Mouse (Mus musculus): ENCODE measurements around the gene Dtx1.

Gene Dtx1

GRCm38 (mm10) chr5:120711827-120712226 lies at the start of gene Dtx1:
Dtx1 (minus strand) TSS chr5:120711927.
- no peak for DNase-seq

GRCm38 (mm10) chr5:120754215-120754614 lies 42.5 kb upstream of the Dtx1 start:
- no peak for DNase-seq

- no peak for DNase-seq
These were observed 41.1 kb upstream of the Dtx1 start for GRCm38 (mm10) chr5:120752786-120753185.

- DNase-seq, result no peak
These were observed 39.5 kb upstream of the Dtx1 start for GRCm38 (mm10) chr5:120751206-120751605.

DNA sequence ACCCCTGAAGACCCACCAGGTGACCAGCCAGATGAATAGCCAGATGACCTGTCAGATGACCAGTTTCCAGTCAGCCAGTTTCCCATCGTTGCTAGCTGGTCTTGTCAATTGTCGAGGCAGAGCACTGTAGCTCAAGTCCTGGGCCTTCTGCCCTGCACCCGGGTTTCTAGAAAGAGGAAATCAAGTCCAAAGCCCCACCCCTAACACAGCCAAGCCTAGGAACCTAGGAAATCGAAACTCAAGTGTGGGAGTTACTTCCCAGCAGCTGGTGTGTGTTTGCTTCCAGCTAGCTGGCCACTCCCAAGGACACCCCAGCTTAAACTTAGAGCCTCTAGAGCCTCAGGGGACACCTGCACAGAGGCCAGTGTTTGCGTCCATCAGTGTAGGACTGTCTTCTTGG lies 38.0 kb upstream of the Dtx1 start, which contains the start of gene Oas2:
Gene Oas2, minus strand, starts transcription at position 166 of the 400 bp plus-strand sequence.
- DNase-seq, result no peak

GRCm38 (mm10) chr5:120746451-120746850 lies 34.7 kb upstream of the Dtx1 start:
- DNase-seq, result peak; percentile 28 to 49

- peak in 1 of 2 experiments; percentile 30 for DNase-seq
These were observed 30.4 kb upstream of the Dtx1 start for GRCm38 (mm10) chr5:120742125-120742524.

DNA sequence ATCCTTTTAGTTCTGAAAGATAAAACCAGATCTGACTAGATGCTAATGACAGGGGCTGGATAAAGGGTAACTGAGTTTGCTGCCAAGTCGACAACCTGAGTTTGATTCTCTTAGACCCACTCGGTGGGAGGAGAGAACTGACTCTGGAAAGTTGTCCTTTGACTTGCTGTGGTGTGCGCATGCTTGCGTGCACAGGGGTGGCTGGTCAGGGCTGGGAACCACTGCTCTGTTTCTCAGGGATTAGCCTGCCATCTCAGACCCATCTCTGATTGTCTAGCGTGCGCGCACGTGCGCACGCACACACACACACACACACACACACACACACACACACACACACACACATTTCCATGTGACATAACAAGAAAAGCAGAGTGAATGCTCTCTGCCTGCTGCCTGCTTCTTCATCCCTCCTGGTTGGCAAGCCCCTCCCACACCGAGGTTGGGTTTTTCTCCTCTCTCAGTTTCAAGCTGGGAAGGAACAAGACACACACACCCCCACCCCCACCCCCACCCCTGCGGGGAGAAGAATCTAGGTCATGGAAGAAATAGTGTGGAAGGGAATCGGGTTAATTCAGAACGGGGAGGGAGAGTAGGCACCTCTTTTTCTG lies 22.8 kb upstream of the Dtx1 start:
- DNase-seq, result no peak

GRCm38 (mm10) chr5:120733696-120734095 lies 22.0 kb upstream of the Dtx1 start:
- DNase-seq, result no peak

DNA sequence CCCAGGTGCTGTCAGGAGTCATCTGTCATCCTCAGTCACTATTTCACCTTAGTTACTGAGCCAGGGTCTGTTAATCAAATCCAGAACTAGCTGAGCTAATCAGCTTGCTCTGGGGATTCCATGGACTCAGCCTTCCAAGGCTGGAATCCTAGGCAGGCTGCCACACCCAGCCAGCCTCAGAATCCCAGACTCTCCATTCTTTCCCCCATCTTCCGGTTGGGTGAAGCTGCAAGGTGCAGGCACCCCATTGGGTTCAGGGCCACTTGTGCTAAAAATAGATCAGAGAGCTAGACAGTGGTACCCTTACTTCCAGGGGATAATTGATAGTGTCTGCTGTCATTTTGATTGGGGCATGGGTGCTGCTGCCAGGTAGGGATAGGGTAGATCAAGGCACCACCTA lies 21.0 kb upstream of the Dtx1 start:
- no peak for DNase-seq

DNA sequence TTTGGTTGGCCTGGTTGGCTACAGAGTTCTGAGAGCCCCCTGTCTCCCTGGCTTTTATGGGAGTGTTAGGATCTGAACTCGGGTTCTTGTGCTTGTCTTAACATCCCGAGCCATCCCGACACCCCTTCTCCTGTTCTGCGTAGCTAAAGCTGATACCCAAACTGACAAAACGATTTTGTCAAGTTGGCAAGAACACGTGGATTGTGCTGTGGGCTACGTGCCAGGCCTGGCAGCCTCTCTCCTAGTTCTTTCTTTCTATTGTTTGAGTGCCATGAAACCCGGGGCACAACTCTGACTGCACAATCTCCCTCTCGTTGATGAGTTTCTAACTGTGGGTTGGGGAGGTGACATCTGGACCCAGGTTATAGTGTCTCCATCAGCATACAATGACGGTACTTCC lies 17.6 kb upstream of the Dtx1 start:
- DNase-seq, result no peak

- DNase-seq, result no peak
These were observed 14.2 kb upstream of the Dtx1 start for GRCm38 (mm10) chr5:120725811-120726455.

- no peak for DNase-seq
These were observed 9.3 kb upstream of the Dtx1 start for GRCm38 (mm10) chr5:120721005-120721404.

GRCm38 (mm10) chr5:120718600-120719378 lies 7.1 kb upstream of the Dtx1 start:
- DNase-seq, result no peak

GRCm38 (mm10) chr5:120717136-120717535 lies 5.4 kb upstream of the Dtx1 start:
- DNase-seq, result no peak

DNA sequence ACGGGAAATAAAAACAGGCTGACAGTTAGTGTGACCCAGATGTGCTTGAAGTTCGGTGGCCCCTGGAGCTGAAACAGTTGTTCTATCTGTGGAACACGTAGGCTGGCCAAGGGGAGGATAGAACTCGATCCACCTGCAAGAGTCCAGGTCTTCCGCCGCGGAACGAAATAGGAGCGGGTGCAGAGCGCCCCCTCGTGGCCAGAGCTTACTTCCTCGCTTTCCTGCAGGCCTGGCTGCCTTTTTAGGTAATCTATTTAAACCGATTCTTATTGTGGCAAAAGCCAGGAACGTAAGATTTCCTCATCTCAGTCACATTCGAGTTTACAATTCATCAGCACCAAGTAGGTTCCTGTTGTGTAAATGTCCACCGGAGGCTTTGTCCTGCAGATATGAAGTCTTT lies 2.6 kb upstream of the Dtx1 start:
- DNase-seq, result peak; percentile 32 to 65

DNA sequence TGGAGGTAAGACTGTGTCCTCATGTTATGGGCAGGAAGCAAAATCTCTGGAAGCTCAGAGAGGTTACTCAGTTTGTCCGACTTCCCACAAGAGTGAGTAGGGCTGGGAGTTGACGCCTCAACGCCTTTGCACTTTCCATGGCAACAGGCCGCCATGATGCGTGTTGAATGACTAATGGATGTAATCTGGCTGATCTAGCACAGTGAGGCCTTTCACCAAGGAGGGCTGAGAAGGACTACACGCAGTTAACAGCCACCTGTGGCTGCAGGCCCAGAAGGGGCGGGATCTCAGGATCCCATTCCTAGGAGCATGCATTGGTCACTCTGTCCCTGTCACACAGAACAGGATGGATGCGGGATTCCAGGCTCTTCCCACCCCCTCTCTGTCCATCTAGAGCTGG lies 994 bp upstream of the Dtx1 start:
- no peak for DNase-seq

DNA sequence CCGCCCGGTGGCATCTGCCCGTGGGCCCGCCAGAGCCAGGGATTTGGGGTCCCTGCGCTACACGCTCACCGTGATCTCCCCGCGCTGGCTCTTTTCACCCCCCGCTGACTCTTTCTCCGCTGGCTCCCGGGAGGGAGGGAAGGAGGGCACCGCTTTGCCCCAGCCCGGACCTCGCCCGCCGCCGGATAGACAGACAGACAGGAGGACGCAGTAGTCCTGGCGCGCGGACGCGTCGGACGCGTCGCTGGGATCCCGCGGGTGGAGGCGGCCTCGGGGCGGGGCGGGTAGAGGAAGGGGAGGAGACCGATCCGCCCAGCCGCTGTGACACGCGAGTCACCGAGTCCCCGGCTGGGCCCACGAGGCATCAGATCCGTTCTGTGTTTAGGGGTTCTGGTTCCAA lies 311 bp downstream of the Dtx1 start:
- no peak for DNase-seq

GRCm38 (mm10) chr5:120710826-120711248 lies 890 bp downstream of the Dtx1 start:
- no peak for DNase-seq

DNA sequence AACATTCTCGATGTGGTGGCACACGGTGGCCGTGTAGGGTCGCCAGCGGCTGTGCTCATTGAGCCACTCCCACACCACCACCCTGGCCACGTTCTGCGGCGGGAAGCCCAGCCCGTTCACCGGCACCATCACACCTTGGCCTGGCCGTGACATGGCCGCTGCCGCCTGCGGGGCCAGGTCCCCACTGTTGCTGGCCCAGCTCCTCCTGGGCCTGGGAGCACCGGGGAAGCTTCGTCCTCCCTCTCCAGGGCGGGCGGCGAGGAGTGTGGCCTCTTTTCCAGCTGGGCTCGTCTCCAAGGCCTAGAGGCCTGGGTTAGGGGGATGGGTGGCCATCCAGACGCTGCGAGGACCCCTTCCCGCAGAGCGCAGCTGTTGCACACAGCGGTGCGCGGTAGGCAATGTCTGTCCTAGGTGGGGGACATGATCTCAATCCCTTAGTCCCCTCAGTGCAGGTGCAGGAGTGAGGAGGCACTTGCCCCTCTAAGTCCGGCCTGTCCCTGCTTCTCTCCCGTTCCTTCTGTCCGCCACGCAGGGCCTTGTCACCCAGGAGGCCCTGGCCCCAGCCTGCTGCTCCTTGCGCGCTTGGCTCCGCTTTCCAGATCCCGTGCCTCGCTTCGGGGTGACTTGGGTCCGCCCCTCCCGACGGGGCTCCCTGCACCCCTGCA lies 1.4 kb downstream of the Dtx1 start:
- no peak for DNase-seq

GRCm38 (mm10) chr5:120706976-120707375 lies 4.8 kb downstream of the Dtx1 start:
- DNase-seq, result no peak

- no peak for DNase-seq
These were observed 5.2 kb downstream of the Dtx1 start for GRCm38 (mm10) chr5:120706541-120706940.

DNA sequence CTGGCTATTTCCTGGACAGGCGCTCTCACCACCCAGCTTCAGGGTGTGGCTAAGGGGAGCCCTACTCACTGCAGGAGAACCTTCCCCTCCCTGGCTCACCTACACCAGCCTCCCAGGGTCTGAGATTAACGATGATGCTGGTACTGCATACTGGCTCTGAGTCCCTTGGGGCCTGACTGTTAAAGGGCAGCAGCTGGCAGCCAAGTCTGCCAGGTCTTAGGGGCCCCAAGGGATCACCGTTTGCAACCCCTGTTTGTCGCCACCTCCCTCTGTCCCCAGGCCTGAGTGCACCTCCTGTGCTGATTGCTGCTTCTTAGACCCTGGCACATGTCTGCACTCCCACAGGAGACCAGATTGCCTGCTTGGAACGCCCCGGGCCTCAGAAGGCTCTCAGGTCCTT lies 7.3 kb downstream of the Dtx1 start:
- no peak for DNase-seq

Data from kidney, adult 8-10 months (tissue).